Mouse (Mus musculus) MEL (cell line): ENCODE measurements around the gene Snx12. TPM values are rescaled to one million over a fixed set of nuclear protein-coding genes. Genes with fewer than 3 reads are reported as not detected.

Experiments
- DNase-seq: peaks from one replicate; pipeline ENCODE4 v3.0.0; 2011; ENCODE audit warnings: low read depth, low spot score
- H3K27ac ChIP-seq: 2 replicates; pipeline ENCODE4 v1.5.1; 2012; ENCODE audit warnings: low read depth, mild to moderate bottlenecking, control low read depth, low read length, moderate library complexity; ENCODE audit not compliant: control insufficient read depth
- H3K27me3 ChIP-seq, 2 experiments: fragments of 150-350 bp in 1 of 2; sonication (generic) in 1 of 2; 2 replicates each; pipeline ENCODE4 v1.6.1; 2012; ENCODE audit warnings: low read length in 2 of 2, mild to moderate bottlenecking in 2 of 2, improper control_type of control experiment in 1 of 2, moderate library complexity in 1 of 2; ENCODE audit not compliant: insufficient read depth in 2 of 2, control insufficient read depth in 1 of 2
- H3K36me3 ChIP-seq, 2 experiments: 2 replicates each; pipeline ENCODE4 v1.6.1; 2012 to 2014; ENCODE audit warnings: low read length in 2 of 2, improper control_type of control experiment in 1 of 2, inconsistent platforms in 1 of 2, mild to moderate bottlenecking in 1 of 2; ENCODE audit not compliant: insufficient read depth in 2 of 2, control insufficient read depth in 1 of 2
- H3K4me1 ChIP-seq, 2 experiments: fragments of 150-350 bp in 1 of 2; sonication (generic) in 1 of 2; 2 replicates each; pipeline ENCODE4 v1.6.1; 2012; ENCODE audit warnings: low read length in 2 of 2, improper control_type of control experiment in 1 of 2, mild to moderate bottlenecking in 1 of 2; ENCODE audit not compliant: insufficient read depth in 2 of 2, control insufficient read depth in 1 of 2
- H3K4me3 ChIP-seq, 2 experiments: fragments of 150-350 bp in 1 of 2; sonication (generic) in 1 of 2; 2 replicates each; pipeline ENCODE4 v1.5.1; 2012; ENCODE audit warnings: low read depth in 2 of 2, low read length in 2 of 2, mild to moderate bottlenecking in 2 of 2, moderate library complexity in 2 of 2, control low read depth in 1 of 2, improper control_type of control experiment in 1 of 2; ENCODE audit not compliant: control insufficient read depth in 1 of 2, insufficient read depth in 1 of 2
- H3K79me2 ChIP-seq: 2 replicates; pipeline ENCODE4 v1.6.1; 2012; ENCODE audit warnings: mild to moderate bottlenecking, low read length, moderate library complexity; ENCODE audit not compliant: control insufficient read depth, poor library complexity, insufficient read depth
- H3K9ac ChIP-seq: 2 replicates; pipeline ENCODE4 v1.6.1; 2012; ENCODE audit warnings: low read depth, mild to moderate bottlenecking, control low read depth, low read length, moderate library complexity; ENCODE audit not compliant: control insufficient read depth, poor library complexity, severe bottlenecking
- H3K9me3 ChIP-seq: fragments of 150-350 bp; sonication (generic); replicated peaks from 2 replicates; pipeline ENCODE4 v1.6.1; 2012; ENCODE audit warnings: mild to moderate bottlenecking, low read length, improper control_type of control experiment, moderate library complexity; ENCODE audit not compliant: insufficient read depth
- BHLHE40 ChIP-seq: IDR thresholded peaks from 2 replicates; pipeline ENCODE4 v1.6.1; 2012; ENCODE audit warnings: low read depth, mild to moderate bottlenecking, inconsistent platforms, low read length, improper control_type of control experiment, borderline replicate concordance
- CHD2 ChIP-seq: IDR thresholded peaks from 2 replicates; pipeline ENCODE4 v1.6.1; 2011; ENCODE audit warnings: low read length, improper control_type of control experiment
- CTCF ChIP-seq, 3 experiments: IDR thresholded peaks in 2 of 3; conservative IDR thresholded peaks in 1 of 3; 2 replicates each; pipeline ENCODE4 v1.5.1; 2011 to 2012; ENCODE audit warnings: low read length in 3 of 3, low read depth in 2 of 3, mild to moderate bottlenecking in 2 of 3, improper control_type of control experiment in 1 of 3, inconsistent platforms in 1 of 3, mixed read lengths in 1 of 3, moderate library complexity in 1 of 3; ENCODE audit not compliant: control insufficient read depth in 1 of 3, insufficient read depth in 1 of 3, poor library complexity in 1 of 3, severe bottlenecking in 1 of 3
- E2F4 ChIP-seq: IDR thresholded peaks from 2 replicates; pipeline ENCODE4 v1.6.1; 2011; ENCODE audit warnings: low read depth, low read length, improper control_type of control experiment, borderline replicate concordance
- ELF1 ChIP-seq: IDR thresholded peaks from 2 replicates; pipeline ENCODE4 v1.6.1; 2014; ENCODE audit warnings: low read depth, mild to moderate bottlenecking, inconsistent platforms, low read length, improper control_type of control experiment, moderate library complexity
- EP300 ChIP-seq, 2 experiments: IDR thresholded peaks; 2 replicates each; pipeline ENCODE4 v1.6.1; 2011; ENCODE audit warnings: improper control_type of control experiment in 2 of 2, low read length in 2 of 2, low read depth in 1 of 2, mild to moderate bottlenecking in 1 of 2
- ETS1 ChIP-seq: IDR thresholded peaks from 2 replicates; pipeline ENCODE4 v1.6.1; 2012; ENCODE audit warnings: low read depth, mild to moderate bottlenecking, inconsistent platforms, low read length, improper control_type of control experiment, moderate library complexity
- JUND ChIP-seq: IDR thresholded peaks from 2 replicates; pipeline ENCODE4 v1.6.1; 2011; ENCODE audit warnings: low read depth, mild to moderate bottlenecking, improper control_type of control experiment, low read length
- MAZ ChIP-seq: IDR thresholded peaks from 2 replicates; pipeline ENCODE4 v1.6.1; 2012; ENCODE audit warnings: low read depth, mild to moderate bottlenecking, inconsistent platforms, low read length, improper control_type of control experiment
- MXI1 ChIP-seq: IDR thresholded peaks from 2 replicates; pipeline ENCODE4 v1.6.1; 2011; ENCODE audit warnings: mild to moderate bottlenecking, low read depth, low read length, improper control_type of control experiment
- NELFE ChIP-seq: IDR thresholded peaks from 2 replicates; pipeline ENCODE4 v1.6.1; 2011; ENCODE audit warnings: low read depth, low read length, improper control_type of control experiment
- POLR2A ChIP-seq, 2 experiments: IDR thresholded peaks; 2 replicates each; pipeline ENCODE4 v1.6.1; 2011 to 2012; ENCODE audit warnings: low read length in 2 of 2, mild to moderate bottlenecking in 2 of 2, control low read depth in 1 of 2, improper control_type of control experiment in 1 of 2, low read depth in 1 of 2, moderate library complexity in 1 of 2; ENCODE audit not compliant: control insufficient read depth in 1 of 2, insufficient read depth in 1 of 2, poor library complexity in 1 of 2
- RAD21 ChIP-seq: IDR thresholded peaks from 2 replicates; pipeline ENCODE4 v1.6.1; 2011; ENCODE audit warnings: mild to moderate bottlenecking, low read depth, low read length, improper control_type of control experiment
- RCOR1 ChIP-seq: IDR thresholded peaks from 2 replicates; pipeline ENCODE4 v1.6.1; 2012; ENCODE audit warnings: low read depth, mild to moderate bottlenecking, inconsistent platforms, low read length, improper control_type of control experiment
- SIN3A ChIP-seq: IDR thresholded peaks from 2 replicates; pipeline ENCODE4 v1.6.1; 2012; ENCODE audit warnings: low read length, improper control_type of control experiment, inconsistent platforms
- SMC3 ChIP-seq: IDR thresholded peaks from 2 replicates; pipeline ENCODE4 v1.6.1; 2011; ENCODE audit warnings: low read depth, low read length, improper control_type of control experiment
- TAL1 ChIP-seq: IDR thresholded peaks from 2 replicates; pipeline ENCODE4 v1.6.1; 2012; ENCODE audit warnings: mild to moderate bottlenecking, inconsistent platforms, low read length, moderate library complexity, mixed read lengths
- TBP ChIP-seq: IDR thresholded peaks from 2 replicates; pipeline ENCODE4 v1.8.0; 2011; ENCODE audit warnings: low read depth, low read length, improper control_type of control experiment
- UBTF ChIP-seq: IDR thresholded peaks from 2 replicates; pipeline ENCODE4 v1.6.1; 2012; ENCODE audit warnings: low read depth, mild to moderate bottlenecking, inconsistent platforms, low read length, improper control_type of control experiment, moderate library complexity, borderline replicate concordance; ENCODE audit not compliant: insufficient read depth
- USF1 ChIP-seq: IDR thresholded peaks from 2 replicates; pipeline ENCODE4 v1.6.1; 2014; ENCODE audit warnings: low read depth, mild to moderate bottlenecking, inconsistent platforms, low read length, improper control_type of control experiment, moderate library complexity
- ZC3H11A ChIP-seq: IDR thresholded peaks from 2 replicates; pipeline ENCODE4 v1.6.1; 2012; ENCODE audit warnings: low read depth, mild to moderate bottlenecking, inconsistent platforms, low read length, improper control_type of control experiment
- ZNF384 ChIP-seq: IDR thresholded peaks from 2 replicates; pipeline ENCODE4 v1.6.1; 2012; ENCODE audit warnings: low read depth, mild to moderate bottlenecking, inconsistent platforms, low read length, improper control_type of control experiment
- polyA plus RNA-seq, 2 experiments: library from polyadenylated mRNA; stranded (reverse) in 1 of 2; unstranded in 1 of 2; fragments of >175 nt in 1 of 2; fragments of >200 nt in 1 of 2; gene quantifications; 2 replicates each; pipeline versions ENCODE4 v1.2.1 to v1.2.4; 2012; ENCODE audit warnings: low replicate concordance in 2 of 2, low read depth in 1 of 2; ENCODE audit not compliant: insufficient read length in 2 of 2, insufficient read depth in 1 of 2, missing spikeins in 1 of 2
- total RNA-seq: library from RNA; depleted of rRNA; stranded (reverse); fragments of 300-350 nt; gene quantifications from 2 replicates; pipeline ENCODE4 v1.2.3, GENCODE M21; 2012

The Snx12 gene
- total and polyA plus RNA-seq, 3 experiments, result 22.7 to 32.5 TPM; not detected in 1

GRCm38 (mm10) chrX:101131992-101132791 is 90.2 kb downstream of the Snx12 start (continued):
- TF ChIP-seq TBP, result 0 out of 2 replicates have a peak, but pooled peaks have one; percentile 54

GRCm38 (mm10) chrX:101131001-101131400 is 91.4 kb downstream of the Snx12 start:
- H3K36me3 ChIP-seq, result peaks cover 0 to 12% of the 10 kb centered on the region in 2 experiments; a peak in 2 of 4 replicates
- no peaks in the 10 kb centered on the region for H3K9me3 ChIP-seq
- TF ChIP-seq SIN3A (0 out of 2 replicates have a peak, but pooled peaks have one; percentile 18), UBTF (no peak), ZC3H11A (peak; percentile 62), NELFE (no peak), JUND (no peak), MAZ (no peak), RAD21 (peak; percentile 71), EP300 (IDR thresholded peaks at IDR 0.05; ENCODE audit: low read depth in 1 of 2, low read length in 2 of 2) (no peak), CTCF (IDR thresholded peaks at IDR 0.05 in 2 of 3, conservative IDR thresholded peaks at IDR 0.05 in 1 of 3; ENCODE audit: control insufficient read depth in 1 of 3, insufficient read depth in 1 of 3, low read depth in 2 of 3, low read length in 3 of 3, poor library complexity in 1 of 3, severe bottlenecking in 1 of 3) (peak; percentile 44 to 76 (median 62)), SMC3 (peak; percentile 79), BHLHE40 (no peak), TAL1 (no peak)
- no peak overlapping the region for H3K27ac ChIP-seq
- H3K9ac ChIP-seq, result peak overlapping the region; percentile 58
- H3K27me3 ChIP-seq, result no peaks in the 10 kb centered on the region
- H3K4me1 ChIP-seq, result peaks cover 5 to 10% of the 10 kb centered on the region in 2 experiments
- peak; percentile 80 for DNase-seq
- peak overlapping the region; percentile 5 to 32; a peak in 1 of 4 replicates for H3K4me3 ChIP-seq
- no peaks in the 10 kb centered on the region for H3K79me2 ChIP-seq

GRCm38 (mm10) chrX:101128559-101128958 is 93.8 kb downstream of the Snx12 start:
- no peak for TF ChIP-seq USF1
- no peak for TF ChIP-seq JUND
- no peak for TF ChIP-seq POLR2A (IDR thresholded peaks at IDR 0.05; ENCODE audit: control insufficient read depth in 1 of 2, insufficient read depth in 1 of 2, low read depth in 1 of 2, low read length in 2 of 2, poor library complexity in 1 of 2)
- TF ChIP-seq MXI1, result 0 out of 2 replicates have a peak, but pooled peaks have one; percentile 27
- TF ChIP-seq ZNF384, result no peak
- TF ChIP-seq CTCF (IDR thresholded peaks at IDR 0.05 in 2 of 3, conservative IDR thresholded peaks at IDR 0.05 in 1 of 3; ENCODE audit: control insufficient read depth in 1 of 3, insufficient read depth in 1 of 3, low read depth in 2 of 3, low read length in 3 of 3, poor library complexity in 1 of 3, severe bottlenecking in 1 of 3), result no peak
- TF ChIP-seq ELF1, result no peak
- TF ChIP-seq EP300 (IDR thresholded peaks at IDR 0.05; ENCODE audit: low read depth in 1 of 2, low read length in 2 of 2), result 0 out of 4 replicates have a peak, but pooled peaks of 1 of the 2 experiments have one; percentile 22
- peak; percentile 23; the same call in 1 of the 2 replicates for TF ChIP-seq ETS1
- no peak for TF ChIP-seq CHD2
- TF ChIP-seq E2F4, result no peak
- peak; percentile 66 for TF ChIP-seq RCOR1
- TF ChIP-seq SIN3A, result no peak
- Histone ChIP-seq H3K27ac (no peak overlapping the region), H3K36me3 (peaks cover 0 to 12% of the 10 kb centered on the region in 2 experiments; a peak in 2 of 4 replicates), H3K9ac (no peak overlapping the region), H3K4me3 (no peak overlapping the region), H3K79me2 (no peaks in the 10 kb centered on the region), H3K9me3 (no peaks in the 10 kb centered on the region), H3K4me1 (peaks cover 5 to 10% of the 10 kb centered on the region in 2 experiments), H3K27me3 (no peaks in the 10 kb centered on the region)
- peak; percentile 25 for DNase-seq
